Mouse (Mus musculus) natural killer cell, adult 2 months (primary cell): ENCODE measurements around the gene Casp2.
A peak's percentile ranks its signal among the peaks of the same experiment; 100 is the strongest.

ENCODE experiments used
- DNase-seq, 2 experiments: peaks; one replicate each; pipeline ENCODE4 v3.0.0; 2022; ENCODE audit warnings: low spot score in 2 of 2

Casp2 gene

GRCm38 (mm10) chr6:42282865-42283528 is 18.2 kb downstream of the Casp2 start:
- DNase-seq: no peak

- no peak for DNase-seq
Observed at GRCm38 (mm10) chr6:42286448-42286847, 21.7 kb downstream of the Casp2 start, which contains the start of gene Clcn1. Gene Clcn1, plus strand, starts transcription at chr6:42286685.

- DNase-seq: no peak
Observed at GRCm38 (mm10) chr6:42287562-42287961, 22.8 kb downstream of the Casp2 start.

GRCm38 (mm10) chr6:42293327-42293726 is 28.5 kb downstream of the Casp2 start:
- DNase-seq: peak in 1 of 2 experiments; percentile 58

- no peak for DNase-seq
Observed at GRCm38 (mm10) chr6:42295549-42296094, 30.8 kb downstream of the Casp2 start.

- no peak for DNase-seq
Observed at GRCm38 (mm10) chr6:42299362-42299761, 34.6 kb downstream of the Casp2 start.

GRCm38 (mm10) chr6:42309816-42310378 is 45.1 kb downstream of the Casp2 start:
- no peak for DNase-seq

GRCm38 (mm10) chr6:42310427-42311053 is 45.8 kb downstream of the Casp2 start:
- no peak for DNase-seq

GRCm38 (mm10) chr6:42318293-42318692 is 53.5 kb downstream of the Casp2 start:
- no peak for DNase-seq

- DNase-seq: no peak
Observed at GRCm38 (mm10) chr6:42323371-42324066, 58.7 kb downstream of the Casp2 start.

GRCm38 (mm10) chr6:42324067-42324481 is 59.3 kb downstream of the Casp2 start:
- no peak for DNase-seq

- peak in 1 of 2 experiments; percentile 7 for DNase-seq
Observed at GRCm38 (mm10) chr6:42324482-42325267, 59.9 kb downstream of the Casp2 start, which contains the start of gene Fam131b. Gene Fam131b, minus strand, starts transcription at chr6:42324643.

GRCm38 (mm10) chr6:42325268-42325609 is 60.5 kb downstream of the Casp2 start:
- DNase-seq: peak; percentile 68 to 76

- no peak for DNase-seq
Observed at GRCm38 (mm10) chr6:42326509-42326908, 61.7 kb downstream of the Casp2 start.

GRCm38 (mm10) chr6:42328757-42329156 is 64.0 kb downstream of the Casp2 start:
- DNase-seq: no peak

GRCm38 (mm10) chr6:42330216-42330615 is 65.4 kb downstream of the Casp2 start:
- no peak for DNase-seq

GRCm38 (mm10) chr6:42330946-42331345 is 66.2 kb downstream of the Casp2 start:
- DNase-seq: no peak
